Mouse (Mus musculus): ENCODE results near the gene Hgd. TPM values are rescaled to one million over a fixed set of nuclear protein-coding genes. Genes with fewer than 3 reads are reported as not detected.

The Hgd gene
- polyA plus RNA-seq (2016; fragmentation: Nextera tagmentation; extraction: Ambion mirVana): 0.27 and 1.9 TPM in 2 replicates

DNA sequence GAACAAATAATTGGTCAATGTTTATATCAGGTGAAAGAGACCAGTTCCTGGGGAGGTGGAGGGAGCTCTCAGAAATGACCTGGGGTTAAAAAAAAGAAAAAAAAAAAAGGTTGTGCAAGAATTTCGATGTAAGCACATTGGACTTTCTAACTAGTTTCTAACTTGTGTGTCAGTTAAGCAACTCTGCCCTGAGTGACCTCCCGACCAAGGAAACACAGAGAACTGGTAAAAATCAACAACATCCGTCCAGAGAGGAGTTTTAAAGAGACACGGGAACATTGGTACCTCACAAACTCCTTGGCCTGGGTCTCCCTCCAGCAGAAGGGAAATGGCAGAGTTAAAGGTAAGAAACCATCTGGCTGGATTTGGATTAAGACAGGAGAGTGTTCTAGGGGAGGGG is at the start of gene Hgd:
TSS of gene Hgd (plus strand) at position 160 of the 400 bp plus-strand sequence.
- H3K4me1 ChIP-seq: peaks cover 21% of the 10 kb centered on the region; the same call in 1 of the 2 replicates
- 64% methylated on average over 4 of the region's 4 CpGs for WGBS
- no peak within 1 kb of the TSS for H3K27ac ChIP-seq
- DNase-seq (ENCODE audit: low spot score): no peak
- no peaks in the 10 kb centered on the region for H3K36me3 ChIP-seq
- no peak within 1 kb of the TSS for H3K4me3 ChIP-seq
- H3K27me3 ChIP-seq (ENCODE audit: insufficient read depth, poor library complexity, severe bottlenecking): no peaks in the 10 kb centered on the region
- H3K9me3 ChIP-seq: no peaks in the 10 kb centered on the region

DNA sequence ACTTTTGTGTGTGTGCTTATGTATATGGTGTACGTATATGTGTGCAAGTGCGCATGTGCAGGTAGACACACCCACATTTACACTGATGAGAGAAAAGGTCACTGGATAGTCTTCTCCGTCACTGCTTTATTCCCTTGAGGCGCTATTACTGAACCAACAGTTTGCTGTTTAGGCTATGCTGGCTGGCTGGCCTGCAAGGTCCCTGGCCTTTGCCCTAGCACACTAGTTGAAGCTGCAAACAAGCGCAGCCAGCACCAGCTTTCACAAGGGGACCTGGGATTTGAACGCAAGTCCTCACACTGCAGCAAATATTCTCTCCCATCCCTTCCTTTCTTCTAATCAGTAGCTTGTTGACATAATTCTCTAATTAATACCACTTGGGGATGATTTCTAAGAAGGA is 49.8 kb upstream of the Hgd start:
- Histone ChIP-seq H3K27me3 (ENCODE audit: insufficient read depth, poor library complexity, severe bottlenecking) (no peaks in the 10 kb centered on the region), H3K9me3 (no peaks in the 10 kb centered on the region), H3K4me1 (peaks cover 8% of the 10 kb centered on the region; the same call in 1 of the 2 replicates), H3K27ac (no peak overlapping the region), H3K4me3 (no peak overlapping the region), H3K36me3 (peaks cover 35% of the 10 kb centered on the region)
- 93% methylated on average over 6 of the region's 6 CpGs for WGBS
- no peak for DNase-seq (ENCODE audit: low spot score)

DNA sequence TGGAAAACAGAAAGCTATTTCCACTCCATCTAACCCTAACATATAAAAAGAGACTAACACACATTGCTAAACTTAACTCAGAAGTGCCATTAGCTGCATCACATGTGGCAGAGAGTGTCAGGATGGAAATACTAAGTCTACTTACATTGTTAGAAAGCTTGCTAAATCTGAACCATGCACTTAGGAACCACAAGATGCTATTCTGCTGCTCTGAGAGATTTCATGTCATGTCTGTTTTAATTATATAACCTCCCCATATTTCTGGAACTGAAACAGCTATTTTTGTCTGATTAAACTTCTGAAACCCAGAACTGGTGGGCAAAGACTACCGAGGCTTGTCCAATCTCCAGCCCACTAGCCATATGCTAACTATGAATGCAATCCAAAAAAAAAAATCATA is 47.9 kb upstream of the Hgd start:
- Histone ChIP-seq H3K4me3 (no peak overlapping the region), H3K27ac (no peak overlapping the region), H3K36me3 (peaks cover 40% of the 10 kb centered on the region), H3K4me1 (peaks cover 8% of the 10 kb centered on the region; the same call in 1 of the 2 replicates), H3K27me3 (ENCODE audit: insufficient read depth, poor library complexity, severe bottlenecking) (no peaks in the 10 kb centered on the region), H3K9me3 (no peaks in the 10 kb centered on the region)
- DNase-seq (ENCODE audit: low spot score): no peak
- WGBS: 91% methylated on average over 1 of the region's 1 CpGs

DNA sequence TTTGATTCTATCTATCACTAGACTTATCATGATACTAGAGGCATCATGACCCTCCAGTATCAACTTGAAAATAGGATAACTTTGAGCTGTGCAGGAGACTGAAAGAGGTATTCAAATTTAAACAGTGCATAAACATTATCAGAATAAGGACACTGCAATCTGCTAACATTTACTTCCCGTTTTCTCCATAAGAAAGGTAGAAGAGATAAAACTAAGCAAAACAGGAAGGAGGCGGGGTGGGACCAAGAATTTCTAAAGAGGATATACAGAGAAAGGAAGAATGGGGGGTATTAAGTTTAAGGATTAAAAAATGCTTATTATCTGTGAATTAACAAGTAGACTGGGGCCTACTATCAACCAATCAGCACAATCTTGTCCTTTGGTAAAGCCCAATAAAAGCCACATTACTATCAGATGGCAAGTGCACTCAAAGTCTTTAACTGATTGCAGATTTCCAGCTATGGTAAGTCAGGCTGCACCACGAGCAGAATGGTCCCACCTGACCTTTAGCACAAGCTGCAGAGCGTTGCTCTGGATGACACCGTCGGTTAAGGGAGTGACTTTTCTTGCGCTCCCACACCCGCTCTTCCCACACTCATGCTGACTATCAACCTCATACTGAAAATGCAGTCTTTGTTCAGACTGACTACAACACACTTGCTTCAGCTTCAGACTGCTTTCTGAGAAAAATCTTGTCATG is 46.4 kb upstream of the Hgd start:
- no peak overlapping the region for H3K27ac ChIP-seq
- no peaks in the 10 kb centered on the region for H3K27me3 ChIP-seq (ENCODE audit: insufficient read depth, poor library complexity, severe bottlenecking)
- no peak for DNase-seq (ENCODE audit: low spot score)
- peaks cover 40% of the 10 kb centered on the region for H3K36me3 ChIP-seq
- no peak overlapping the region for H3K4me3 ChIP-seq
- no peaks in the 10 kb centered on the region for H3K9me3 ChIP-seq
- WGBS: 74% methylated on average over 8 of the region's 8 CpGs
- peaks cover 17% of the 10 kb centered on the region for H3K4me1 ChIP-seq

DNA sequence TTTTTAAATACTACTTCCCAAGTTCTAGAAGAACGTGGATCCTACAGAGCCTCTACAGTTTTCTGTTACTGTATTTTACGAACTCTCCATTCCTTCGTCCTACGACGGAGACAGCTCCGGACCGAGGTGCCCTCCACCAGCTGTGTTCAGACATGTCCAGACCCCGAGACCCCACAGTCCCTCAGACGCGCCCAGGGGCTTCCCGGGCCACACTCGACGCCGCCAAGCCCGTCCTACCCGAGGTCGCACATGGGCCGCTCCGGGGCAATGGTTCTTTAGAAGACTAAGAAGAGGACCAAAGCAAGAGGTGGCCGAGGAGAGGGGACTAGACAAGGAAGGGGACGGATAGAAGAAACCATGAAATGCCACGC is 40.7 kb upstream of the Hgd start:
- peaks cover 20% of the 10 kb centered on the region for H3K4me1 ChIP-seq
- under 1% methylated on average over 22 of the region's 22 CpGs for WGBS
- H3K9me3 ChIP-seq: no peaks in the 10 kb centered on the region
- H3K27me3 ChIP-seq (ENCODE audit: insufficient read depth, poor library complexity, severe bottlenecking): no peaks in the 10 kb centered on the region
- H3K27ac ChIP-seq: peak overlapping the region; percentile 99
- H3K36me3 ChIP-seq: peaks cover 32% of the 10 kb centered on the region
- DNase-seq (ENCODE audit: low spot score): no peak
- peak overlapping the region; percentile 87 for H3K4me3 ChIP-seq

DNA sequence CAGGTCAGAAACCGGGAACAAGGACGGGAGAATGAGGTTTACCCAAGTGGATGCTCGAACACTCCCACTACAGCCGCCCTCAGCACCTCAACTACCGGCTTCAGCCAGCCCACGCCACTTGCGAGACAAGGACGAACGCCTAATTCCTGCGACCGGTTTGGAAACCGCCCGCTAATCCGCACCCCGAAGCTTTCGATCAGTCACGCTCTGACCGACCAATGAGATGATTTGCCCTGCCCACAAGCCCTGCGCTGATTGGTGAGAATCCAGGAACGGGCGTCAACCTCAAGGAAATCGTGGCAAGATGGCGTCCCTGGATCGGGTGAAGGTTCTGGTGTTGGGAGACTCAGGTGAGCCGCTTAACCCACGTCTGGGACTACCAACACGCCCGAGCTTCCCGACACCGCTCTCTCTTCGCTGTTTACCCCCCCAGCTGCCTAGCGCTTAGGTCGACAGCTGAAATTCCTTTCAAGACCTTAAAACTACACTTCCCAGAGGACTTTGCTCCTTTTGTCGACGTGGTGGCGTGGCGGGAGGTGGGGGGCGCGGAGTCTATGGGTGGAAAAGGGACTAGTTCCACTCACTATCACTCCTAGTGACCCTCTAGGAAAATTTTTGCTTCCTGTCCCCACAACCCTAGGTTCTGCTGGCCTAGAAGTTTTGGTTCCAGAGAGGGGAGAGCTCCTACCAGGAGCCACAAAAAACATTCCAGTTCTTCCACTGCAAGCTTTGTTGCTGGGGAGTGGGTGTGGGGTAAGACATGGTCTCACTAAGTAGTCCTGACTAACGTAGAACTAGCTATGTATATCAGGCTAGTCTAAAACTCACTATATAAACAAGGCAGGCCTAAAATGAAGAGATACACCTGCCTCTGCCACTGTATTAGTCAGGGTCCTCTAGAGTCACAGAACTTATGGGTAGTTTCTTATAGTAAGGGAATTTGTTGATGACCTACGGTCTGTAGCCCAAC is 40.1 kb upstream of the Hgd start, which contains the start of the genes Gtf2e1 and Rabl3:
TSS of gene Gtf2e1 (minus strand) at position 179 of the 970 bp plus-strand sequence.
TSS of gene Rabl3 (plus strand) at position 275 of the 970 bp plus-strand sequence.
- Histone ChIP-seq H3K9me3 (no peaks in the 10 kb centered on the region), H3K4me1 (peaks cover 20% of the 10 kb centered on the region), H3K36me3 (peaks cover 27% of the 10 kb centered on the region), H3K27me3 (ENCODE audit: insufficient read depth, poor library complexity, severe bottlenecking) (no peaks in the 10 kb centered on the region), H3K4me3 (peak within 1 kb of the TSS; percentile 87), H3K27ac (peak within 1 kb of the TSS; percentile 99)
- DNase-seq (ENCODE audit: low spot score): peak; percentile 99
- 3% methylated on average over 41 of the region's 41 CpGs for WGBS

DNA sequence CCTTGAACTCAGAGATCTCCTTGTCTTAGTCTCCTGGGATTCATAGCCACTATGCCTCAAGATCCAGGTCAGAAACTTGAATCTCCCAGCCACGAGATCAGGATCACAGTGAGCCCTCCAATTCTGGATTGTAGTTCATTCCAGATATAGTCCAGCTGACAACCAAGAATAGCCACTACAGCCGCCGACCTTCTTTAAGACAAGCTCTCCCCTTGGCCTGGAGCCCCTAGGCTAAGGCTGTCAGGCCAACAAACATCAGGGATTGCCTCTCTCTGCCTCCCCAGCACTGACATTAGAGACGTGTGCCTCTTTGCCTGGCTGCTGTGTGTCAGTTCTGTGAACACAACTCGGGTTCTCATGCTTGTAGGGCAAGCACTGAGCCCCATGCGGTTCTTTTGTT is 39.2 kb upstream of the Hgd start:
- Histone ChIP-seq H3K4me3 (peak overlapping the region; percentile 87), H3K9me3 (no peaks in the 10 kb centered on the region), H3K36me3 (peaks cover 22% of the 10 kb centered on the region), H3K27ac (peak overlapping the region; percentile 99), H3K27me3 (ENCODE audit: insufficient read depth, poor library complexity, severe bottlenecking) (no peaks in the 10 kb centered on the region), H3K4me1 (peaks cover 20% of the 10 kb centered on the region)
- WGBS: 67% methylated on average over 6 of the region's 6 CpGs
- no peak for DNase-seq (ENCODE audit: low spot score)

DNA sequence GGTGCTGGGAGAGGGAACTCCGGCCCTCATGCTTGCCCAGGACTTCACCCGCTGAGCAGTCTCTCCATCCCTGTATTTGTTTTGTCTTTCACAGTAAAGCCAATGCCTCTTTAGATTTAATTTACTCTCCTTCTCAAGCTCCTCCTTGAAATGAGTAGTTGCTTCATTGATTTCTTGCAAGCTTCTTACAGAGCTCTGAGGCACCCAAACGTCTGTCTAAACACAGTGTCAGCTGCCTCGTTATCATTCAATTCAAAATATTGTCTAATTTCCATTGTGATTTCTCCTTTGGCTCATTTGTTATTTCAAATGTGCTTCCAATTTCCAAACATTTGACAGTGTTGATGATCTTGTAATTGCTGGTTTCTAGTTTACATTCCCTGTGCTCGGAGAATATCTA is 33.6 kb upstream of the Hgd start:
- Histone ChIP-seq H3K36me3 (peaks cover 18% of the 10 kb centered on the region), H3K4me1 (peaks cover 15% of the 10 kb centered on the region), H3K4me3 (no peak overlapping the region), H3K27me3 (ENCODE audit: insufficient read depth, poor library complexity, severe bottlenecking) (no peaks in the 10 kb centered on the region), H3K27ac (no peak overlapping the region), H3K9me3 (no peaks in the 10 kb centered on the region)
- DNase-seq (ENCODE audit: low spot score): no peak
- 85% methylated on average over 5 of the region's 5 CpGs for WGBS

DNA sequence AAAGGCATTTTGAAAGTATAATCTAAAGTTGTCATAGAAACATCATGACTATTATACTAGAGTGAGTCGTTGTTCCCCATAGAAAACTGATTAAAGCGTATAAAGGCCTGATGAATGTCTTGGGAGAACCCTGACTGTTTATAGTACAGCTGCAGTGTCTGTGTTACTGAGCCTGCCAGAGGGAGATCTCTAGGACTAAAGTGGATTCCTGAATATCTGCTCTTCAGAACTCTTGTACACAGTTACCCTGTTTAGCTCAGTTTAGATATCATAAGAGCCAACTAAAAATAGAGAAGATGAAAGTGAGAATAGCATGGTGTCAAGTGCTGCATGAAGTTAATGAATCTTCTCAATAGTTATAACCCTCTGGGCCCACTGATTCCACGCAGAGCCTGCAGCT is 29.7 kb upstream of the Hgd start:
- Histone ChIP-seq H3K36me3 (peaks cover under 1% of the 10 kb centered on the region; the same call in 1 of the 2 replicates), H3K27me3 (ENCODE audit: insufficient read depth, poor library complexity, severe bottlenecking) (no peaks in the 10 kb centered on the region), H3K27ac (peak overlapping the region; percentile 83), H3K9me3 (no peaks in the 10 kb centered on the region), H3K4me1 (peaks cover 20% of the 10 kb centered on the region), H3K4me3 (no peak overlapping the region)
- WGBS: 44% methylated on average over 3 of the region's 3 CpGs
- DNase-seq (ENCODE audit: low spot score): no peak

DNA sequence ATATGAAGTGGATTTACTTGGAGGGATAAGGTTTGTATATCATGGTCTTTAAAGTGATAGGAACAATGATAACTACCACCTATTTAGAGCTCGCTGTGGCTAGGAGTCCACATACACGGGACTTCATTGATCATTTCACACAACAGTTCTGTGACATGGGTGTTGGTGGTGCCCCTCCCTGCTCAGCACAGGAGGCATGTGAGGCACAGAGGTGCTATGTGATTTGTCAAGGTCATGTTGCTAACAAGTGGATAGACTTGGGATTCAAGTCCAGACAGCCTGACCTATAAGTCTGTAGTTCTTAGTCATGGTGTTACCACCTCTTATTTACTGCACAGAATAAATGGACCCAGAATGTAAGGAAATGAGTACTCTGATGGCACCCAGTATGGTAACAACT is 29.0 kb upstream of the Hgd start:
- whole genome bisulfite sequencing: 49% methylated on average over 2 of the region's 2 CpGs
- H3K27ac ChIP-seq: peak overlapping the region; percentile 83; the same call in 1 of the 2 replicates
- DNase-seq (ENCODE audit: low spot score): peak; percentile 80
- no peaks in the 10 kb centered on the region; the same call in 1 of the 2 replicates for H3K36me3 ChIP-seq
- no peaks in the 10 kb centered on the region for H3K9me3 ChIP-seq
- no peaks in the 10 kb centered on the region for H3K27me3 ChIP-seq (ENCODE audit: insufficient read depth, poor library complexity, severe bottlenecking)
- no peak overlapping the region for H3K4me3 ChIP-seq
- peaks cover 20% of the 10 kb centered on the region for H3K4me1 ChIP-seq

DNA sequence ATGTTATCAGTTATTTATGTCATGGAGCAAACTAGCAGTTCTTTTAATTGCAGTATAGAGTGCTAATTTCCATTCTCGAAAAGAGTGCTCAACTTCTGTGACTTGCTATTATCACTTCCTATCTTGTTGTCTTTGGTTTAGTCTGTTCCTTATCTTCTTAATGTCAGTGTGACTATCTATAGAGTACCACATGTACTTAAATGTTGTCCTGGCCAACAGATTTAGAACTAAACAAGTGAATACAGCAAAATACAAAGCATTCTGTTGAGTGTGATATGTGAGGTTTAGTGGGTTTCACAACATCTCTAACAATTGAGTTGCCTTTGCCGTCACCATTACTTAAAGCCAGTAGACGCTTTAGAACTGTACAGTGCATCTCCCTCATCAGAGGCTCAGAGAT is 27.1 kb upstream of the Hgd start:
- no peaks in the 10 kb centered on the region for H3K27me3 ChIP-seq (ENCODE audit: insufficient read depth, poor library complexity, severe bottlenecking)

DNA sequence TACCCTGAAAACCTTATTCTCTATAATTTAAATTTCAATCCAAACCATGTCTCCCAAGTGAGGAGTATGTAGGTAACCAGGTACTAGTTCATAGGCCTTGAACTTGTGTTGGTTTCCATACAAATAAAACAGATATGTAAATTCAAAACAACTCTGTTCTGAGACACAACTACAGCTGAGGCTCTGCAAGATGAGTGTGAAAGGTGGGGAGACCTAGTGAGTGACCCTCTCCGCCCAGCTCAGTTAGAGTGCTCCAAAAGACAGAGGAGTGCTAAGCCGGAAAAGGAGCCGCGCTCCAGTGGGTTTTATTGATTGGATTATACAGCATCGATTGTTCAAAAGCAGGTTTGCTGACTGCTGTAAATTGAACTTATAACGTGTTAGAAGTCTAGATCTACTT is 17.5 kb upstream of the Hgd start:
- DNase-seq (ENCODE audit: low spot score): peak; percentile 61
- H3K36me3 ChIP-seq: peaks cover 29% of the 10 kb centered on the region
- no peak overlapping the region for H3K4me3 ChIP-seq
- H3K27ac ChIP-seq: no peak overlapping the region
- WGBS: 89% methylated on average over 6 of the region's 6 CpGs
- no peaks in the 10 kb centered on the region for H3K27me3 ChIP-seq (ENCODE audit: insufficient read depth, poor library complexity, severe bottlenecking)
- H3K9me3 ChIP-seq: no peaks in the 10 kb centered on the region
- H3K4me1 ChIP-seq: peaks cover 12% of the 10 kb centered on the region

More for the DNA sequence above, 27.1 kb upstream of the Hgd start:
- DNase-seq (ENCODE audit: low spot score): no peak
- peaks cover 20% of the 10 kb centered on the region for H3K4me1 ChIP-seq
- no peak overlapping the region for H3K4me3 ChIP-seq
- H3K27ac ChIP-seq: no peak overlapping the region
- no peaks in the 10 kb centered on the region for H3K9me3 ChIP-seq
- peaks cover 15% of the 10 kb centered on the region for H3K36me3 ChIP-seq
- 80% methylated on average over 3 of the region's 3 CpGs for WGBS

DNA sequence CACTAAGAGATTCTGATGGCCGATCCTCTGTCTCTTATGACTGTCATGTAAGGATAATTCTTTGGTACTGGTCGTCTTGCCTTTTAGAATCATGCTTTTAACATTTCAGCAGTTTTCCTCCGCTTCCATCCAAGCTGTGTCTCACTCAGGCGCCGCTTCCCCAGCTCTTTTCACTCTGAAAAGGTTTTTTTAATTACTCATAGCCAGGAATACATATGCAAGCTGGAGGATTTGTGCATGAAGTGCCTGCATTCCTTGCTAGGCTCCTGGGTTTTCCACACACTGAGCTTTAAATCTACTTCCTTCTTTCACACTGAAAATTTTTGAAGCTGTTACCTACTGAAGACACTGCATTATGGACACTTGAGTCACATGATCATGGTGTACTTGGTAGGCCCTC is 17.0 kb upstream of the Hgd start:
- Histone ChIP-seq H3K9me3 (no peaks in the 10 kb centered on the region), H3K36me3 (peaks cover 27% of the 10 kb centered on the region)
- 89% methylated on average over 5 of the region's 5 CpGs for WGBS

More for the DNA sequence above, 17.0 kb upstream of the Hgd start:
- Histone ChIP-seq H3K4me1 (peaks cover 12% of the 10 kb centered on the region), H3K27me3 (ENCODE audit: insufficient read depth, poor library complexity, severe bottlenecking) (no peaks in the 10 kb centered on the region), H3K27ac (no peak overlapping the region), H3K4me3 (no peak overlapping the region)
- no peak for DNase-seq (ENCODE audit: low spot score)
